Mouse (Mus musculus): ENCODE results near the gene Cryba2.

DNA sequence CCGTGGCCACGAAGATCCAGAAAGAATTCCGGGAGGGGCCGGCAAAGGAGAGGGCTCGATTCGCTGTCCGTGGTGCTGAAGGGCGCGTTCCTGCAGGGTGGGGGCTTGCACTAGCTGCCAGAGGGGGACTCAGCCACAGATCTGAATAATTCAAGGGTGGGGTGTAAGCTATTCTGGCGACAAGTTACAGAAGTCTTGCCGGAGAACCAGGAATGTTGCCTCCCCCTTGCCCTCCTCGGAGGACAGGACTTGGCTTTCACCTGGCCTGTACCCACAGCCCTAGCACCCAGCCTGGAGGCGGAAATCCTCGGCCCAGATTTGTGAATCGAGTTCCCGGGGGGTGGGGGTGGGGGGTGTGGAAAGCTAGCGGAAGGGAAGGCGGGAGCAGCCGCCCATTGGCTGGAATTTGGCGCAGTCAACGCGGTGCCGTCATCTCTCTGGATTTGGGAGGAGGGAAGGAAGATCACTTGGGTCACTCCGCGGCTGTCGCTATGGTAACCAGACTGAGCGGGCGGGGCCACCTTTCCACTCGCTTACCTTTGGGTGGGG, 34.7 kb downstream of the Cryba2 start:
- TF ChIP-seq TCF12 (IDR thresholded peaks at IDR 0.05; ENCODE audit: low read depth, low read length) (no peak), POLR2AphosphoS2 (IDR thresholded peaks at IDR 0.05; ENCODE audit: low read depth, low read length) (no peak), POLR2A (IDR thresholded peaks at IDR 0.05; ENCODE audit: low read depth, low read length) (no peak), CHD1 (IDR thresholded peaks at IDR 0.05; ENCODE audit: low read depth, low read length) (no peak), MYC (IDR thresholded peaks at IDR 0.05; ENCODE audit: low read depth, low read length) (no peak)
